Mouse (Mus musculus) hindbrain, embryonic 13.5 days (tissue): ENCODE results near the gene Zfp941. TPM values are rescaled to one million over a fixed set of nuclear protein-coding genes. Genes with fewer than 3 reads are reported as not detected.

Experiments
- ATAC-seq: fragments of 200-750 bp; cut with Nextera tagmentation; 2 replicates; pipeline ENCODE4 v1.8.0; 2017; ENCODE audit warnings: moderate TSS enrichment; ENCODE audit not compliant: low FRiP score
- H3K27ac ChIP-seq: fragments of 300-500 bp; sonication (generic); 2 replicates; pipeline ENCODE4 v1.5.1; 2015; ENCODE audit warnings: inconsistent platforms, mild to moderate bottlenecking, moderate library complexity
- H3K27me3 ChIP-seq: fragments of 300-500 bp; sonication (generic); 2 replicates; pipeline ENCODE4 v1.6.1; 2015; ENCODE audit warnings: mild to moderate bottlenecking, inconsistent platforms
- H3K36me3 ChIP-seq: fragments of 300-500 bp; sonication (generic); 2 replicates; pipeline ENCODE4 v1.6.1; 2015; ENCODE audit warnings: mild to moderate bottlenecking, inconsistent platforms
- H3K4me1 ChIP-seq: fragments of 300-500 bp; sonication (generic); replicated peaks from 2 replicates; pipeline ENCODE4 v1.6.1; 2015; ENCODE audit warnings: inconsistent platforms
- H3K4me2 ChIP-seq: fragments of 300-500 bp; sonication (generic); 2 replicates; pipeline ENCODE4 v1.6.1; 2015; ENCODE audit warnings: inconsistent platforms, mild to moderate bottlenecking, moderate library complexity
- H3K4me3 ChIP-seq: fragments of 300-500 bp; sonication (generic); 2 replicates; pipeline ENCODE4 v1.5.1; 2015; ENCODE audit warnings: mild to moderate bottlenecking, inconsistent platforms
- H3K9ac ChIP-seq: fragments of 300-500 bp; sonication (generic); 2 replicates; pipeline ENCODE4 v1.6.1; 2015; ENCODE audit warnings: mild to moderate bottlenecking, inconsistent platforms
- H3K9me3 ChIP-seq: fragments of 300-500 bp; sonication (generic); 2 replicates; pipeline ENCODE4 v1.6.1; 2016; ENCODE audit warnings: inconsistent platforms
- WGBS: fragments of 180-500 bp; shearing (Covaris S2); methylation state at CpG from one replicate; pipeline ENCODE4 v1.1.7; 2015; 5-methylcytosine and 5-hydroxymethylcytosine counted together
- polyA plus RNA-seq: library from polyadenylated mRNA; unstranded; fragments of >200 nt; fragmentation: Nextera tagmentation; extraction: Ambion mirVana; gene quantifications from 2 replicates; pipeline ENCODE4 v1.2.1, GENCODE M21; 2015

Gene Zfp941
- polyA plus RNA-seq, 1 experiment from 2014 or later = 24.1 TPM

DNA sequence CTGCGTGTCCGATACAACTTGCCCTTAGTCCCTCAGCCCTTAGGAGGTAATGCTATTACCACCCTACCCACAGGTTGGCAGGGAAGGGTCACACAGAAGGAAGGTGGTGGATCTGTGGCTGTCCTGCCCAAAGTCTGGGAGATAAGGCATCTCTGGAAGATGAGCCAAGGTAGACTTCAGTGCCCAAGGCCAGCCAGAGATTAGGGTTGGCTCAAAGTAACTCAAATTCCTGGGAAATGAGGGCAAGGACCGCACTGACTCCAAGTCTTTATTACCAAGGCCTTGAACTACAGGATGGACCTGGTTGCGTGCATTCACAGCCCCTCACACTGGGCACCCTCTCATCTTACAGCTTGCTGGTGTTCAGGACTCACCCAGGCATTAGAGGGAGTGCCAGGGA, 29.9 kb upstream of the Zfp941 start:
- H3K4me2 ChIP-seq = no peak overlapping the region
- ATAC-seq = no peak

DNA sequence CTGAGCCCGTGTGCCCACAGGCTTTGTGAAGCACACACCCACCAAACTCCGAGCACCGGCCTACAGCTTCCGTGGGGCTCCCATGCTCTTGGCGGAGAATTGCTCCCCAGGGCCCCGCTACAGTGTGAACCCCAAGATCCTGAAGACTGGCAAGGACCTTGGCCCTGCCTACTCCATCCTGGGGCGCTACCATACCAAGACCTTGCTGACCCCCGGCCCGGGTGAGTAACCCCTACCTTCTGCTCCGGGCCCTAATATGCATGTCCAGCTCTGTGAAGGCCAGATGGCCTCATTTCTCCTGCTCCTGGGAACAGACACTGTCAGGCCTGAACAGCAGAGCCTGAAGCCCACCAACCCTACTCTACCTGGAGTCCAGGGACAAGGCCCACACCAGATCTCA, 26.6 kb upstream of the Zfp941 start:
- Histone ChIP-seq H3K27ac (no peak overlapping the region), H3K4me3 (no peak overlapping the region), H3K27me3 (peaks cover 23% of the 10 kb centered on the region), H3K4me1 (0 out of 2 replicates have a peak, but pooled peaks cover 2% of the 10 kb centered on the region), H3K9ac (no peak overlapping the region), H3K36me3 (peaks cover 27% of the 10 kb centered on the region), H3K4me2 (no peak overlapping the region), H3K9me3 (no peaks in the 10 kb centered on the region)
- WGBS = 94% methylated on average over 10 of the region's 10 CpGs
- no peak for ATAC-seq

More for the DNA sequence above, 29.9 kb upstream of the Zfp941 start:
- Histone ChIP-seq H3K4me3 (no peak overlapping the region), H3K4me1 (peaks cover 12% of the 10 kb centered on the region), H3K36me3 (peaks cover 36% of the 10 kb centered on the region), H3K27ac (no peak overlapping the region), H3K27me3 (0 out of 2 replicates have a peak, but pooled peaks cover 3% of the 10 kb centered on the region), H3K9ac (no peak overlapping the region), H3K9me3 (no peaks in the 10 kb centered on the region)
- 97% methylated on average over 4 of the region's 4 CpGs for WGBS

DNA sequence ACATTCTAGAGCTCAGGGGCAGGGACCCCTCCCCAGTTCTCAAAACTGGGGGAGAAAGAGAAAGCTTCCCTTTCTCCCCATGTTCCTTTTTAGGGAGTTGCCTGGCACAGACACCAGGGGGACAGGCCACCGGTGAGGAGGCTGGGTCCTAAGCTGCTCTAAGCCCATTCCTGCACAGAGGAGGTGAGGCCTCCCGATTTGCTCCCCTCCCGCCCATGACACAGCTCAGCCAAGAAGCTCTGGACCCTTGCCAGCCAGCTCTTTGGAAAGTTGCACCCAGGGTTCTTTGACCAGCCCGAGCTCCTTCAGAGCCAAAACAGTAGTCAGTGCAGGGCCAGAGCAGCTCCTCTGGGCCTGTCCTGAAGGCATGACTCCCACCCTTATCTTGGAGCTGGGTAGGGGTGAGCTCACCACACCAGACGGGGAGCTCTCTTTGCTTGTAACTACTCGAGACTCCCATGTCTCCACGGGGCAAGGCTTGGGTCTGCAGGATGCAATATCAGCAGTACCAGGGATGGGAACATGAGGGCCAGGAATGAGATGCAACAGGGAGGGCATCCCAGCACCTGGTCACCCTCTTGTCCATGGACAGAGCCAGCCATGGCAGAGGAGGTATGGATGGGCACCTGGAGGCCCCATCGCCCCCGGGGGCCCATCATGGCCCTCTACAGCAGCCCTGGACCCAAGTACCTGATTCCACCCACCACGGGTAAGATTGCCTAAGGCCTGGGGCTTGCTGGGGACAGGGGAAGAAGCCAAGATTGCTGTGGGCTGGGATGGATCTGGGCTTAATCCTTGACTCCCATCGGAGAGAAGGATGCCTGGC, 26.0 kb upstream of the Zfp941 start, which contains the start of gene Odf3:
TSS of gene Odf3 (plus strand) at position 51 of the 826 bp plus-strand sequence.
- ATAC-seq = no peak
- H3K4me3 ChIP-seq = no peak within 1 kb of the TSS
- H3K27ac ChIP-seq = no peak within 1 kb of the TSS
- no peaks in the 10 kb centered on the region for H3K9me3 ChIP-seq
- H3K9ac ChIP-seq = peak within 1 kb of the TSS; percentile 24; the same call in 1 of the 2 replicates
- H3K36me3 ChIP-seq = peaks cover 21% of the 10 kb centered on the region
- 0 out of 2 replicates have a peak, but pooled peaks cover 2% of the 10 kb centered on the region for H3K4me1 ChIP-seq
- 76% methylated on average over 11 of the region's 11 CpGs for WGBS
- no peak within 1 kb of the TSS for H3K4me2 ChIP-seq
- H3K27me3 ChIP-seq = peaks cover 26% of the 10 kb centered on the region

DNA sequence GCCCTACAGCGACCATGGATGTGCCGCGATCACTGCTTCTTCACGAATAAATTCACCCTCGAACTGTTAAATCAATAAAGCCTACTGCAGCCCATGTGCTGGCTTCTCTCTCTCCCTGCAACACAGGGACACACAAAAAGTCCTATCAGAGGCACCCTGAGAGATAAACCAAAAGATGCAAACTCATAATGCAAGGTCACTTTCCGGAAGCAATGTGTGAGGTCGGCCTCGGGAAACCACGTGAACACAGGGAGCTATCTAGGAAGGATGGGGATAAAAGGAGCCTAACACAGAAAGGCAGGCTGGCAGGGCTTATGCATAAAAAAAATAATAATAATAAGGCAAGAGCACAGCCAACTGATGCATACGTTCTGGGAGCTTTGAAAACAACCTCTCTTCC, 24.7 kb upstream of the Zfp941 start:
- H3K4me3 ChIP-seq = no peak overlapping the region
- H3K36me3 ChIP-seq = peaks cover 8% of the 10 kb centered on the region
- ATAC-seq = no peak
- H3K4me2 ChIP-seq = no peak overlapping the region
- peak overlapping the region; percentile 24; the same call in 1 of the 2 replicates for H3K9ac ChIP-seq
- H3K27ac ChIP-seq = no peak overlapping the region
- H3K27me3 ChIP-seq = peaks cover 34% of the 10 kb centered on the region
- H3K4me1 ChIP-seq = 0 out of 2 replicates have a peak, but pooled peaks cover 2% of the 10 kb centered on the region
- WGBS = 82% methylated on average over 10 of the region's 10 CpGs
- H3K9me3 ChIP-seq = no peaks in the 10 kb centered on the region

DNA sequence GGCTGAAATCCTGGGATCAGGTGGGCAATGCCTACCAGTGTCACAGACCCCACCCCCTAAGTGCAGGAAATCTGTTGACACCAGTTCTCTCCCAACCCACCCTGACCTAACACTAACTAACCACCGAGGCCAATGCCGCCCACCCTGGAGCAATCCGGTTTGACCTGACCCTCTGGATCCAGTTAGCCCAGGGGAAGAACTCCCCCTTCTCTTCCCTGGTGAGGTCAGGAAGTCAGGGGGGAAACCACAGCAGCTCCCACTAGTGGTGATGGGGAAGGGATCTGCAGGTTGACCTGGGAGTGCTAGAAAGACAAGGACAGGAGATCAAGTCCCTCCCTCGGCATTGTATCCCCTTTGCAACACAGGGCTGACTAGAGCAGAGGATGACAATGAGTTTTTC, 23.7 kb upstream of the Zfp941 start:
- 73% methylated on average over 4 of the region's 4 CpGs for WGBS
- Histone ChIP-seq H3K4me2 (no peak overlapping the region), H3K4me3 (no peak overlapping the region), H3K36me3 (no peaks in the 10 kb centered on the region), H3K4me1 (0 out of 2 replicates have a peak, but pooled peaks cover 2% of the 10 kb centered on the region), H3K9ac (no peak overlapping the region), H3K27ac (no peak overlapping the region), H3K9me3 (no peaks in the 10 kb centered on the region), H3K27me3 (peaks cover 44% of the 10 kb centered on the region)
- ATAC-seq = no peak

DNA sequence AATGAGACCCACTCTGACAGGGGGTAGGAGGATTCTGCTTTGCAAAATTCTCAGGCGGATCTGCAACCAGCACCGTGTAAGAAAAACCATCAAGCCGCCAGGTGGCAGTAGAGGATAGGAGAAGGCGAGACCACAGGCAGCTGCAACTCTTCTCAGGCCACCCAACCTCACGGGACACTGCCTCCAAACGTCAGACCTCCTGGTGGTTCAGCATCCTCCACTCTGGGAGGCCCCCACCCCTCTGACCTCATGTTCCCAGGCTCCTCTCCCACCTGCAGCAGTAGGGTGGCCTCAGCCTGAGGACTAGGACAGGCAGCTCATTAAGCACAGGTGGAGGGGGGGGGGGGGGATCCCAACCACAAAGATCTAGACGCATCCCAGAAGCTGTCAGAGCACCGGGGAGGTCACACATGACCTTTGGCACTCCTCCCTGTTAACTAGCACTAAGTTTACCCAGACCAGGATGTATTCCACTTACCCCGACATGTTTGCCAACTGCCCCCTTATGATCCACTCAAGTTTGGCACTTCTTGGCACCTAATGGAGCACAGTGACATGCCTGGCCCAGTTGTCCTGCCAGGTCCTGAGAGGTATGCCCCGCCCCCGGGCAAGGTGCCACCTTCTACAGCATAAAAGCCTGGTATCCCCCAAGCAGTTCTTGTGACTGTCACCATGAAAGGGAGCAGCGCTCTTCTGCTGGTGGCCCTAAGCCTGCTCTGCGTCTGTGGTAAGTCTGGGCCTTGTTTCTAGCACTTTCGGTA, 23.1 kb upstream of the Zfp941 start, which contains the start of gene Scgb1c1:
TSS of gene Scgb1c1 (plus strand) at position 643 of the 761 bp plus-strand sequence.
- no peak within 1 kb of the TSS for H3K27ac ChIP-seq
- no peaks in the 10 kb centered on the region for H3K9me3 ChIP-seq
- no peak within 1 kb of the TSS for H3K4me3 ChIP-seq
- no peaks in the 10 kb centered on the region for H3K36me3 ChIP-seq
- H3K4me2 ChIP-seq = no peak within 1 kb of the TSS
- WGBS = 34% methylated on average over 14 of the region's 14 CpGs
- peak; percentile 79 for ATAC-seq
- H3K4me1 ChIP-seq = 0 out of 2 replicates have a peak, but pooled peaks cover 2% of the 10 kb centered on the region
- H3K27me3 ChIP-seq = peaks cover 50% of the 10 kb centered on the region
- H3K9ac ChIP-seq = no peak within 1 kb of the TSS

DNA sequence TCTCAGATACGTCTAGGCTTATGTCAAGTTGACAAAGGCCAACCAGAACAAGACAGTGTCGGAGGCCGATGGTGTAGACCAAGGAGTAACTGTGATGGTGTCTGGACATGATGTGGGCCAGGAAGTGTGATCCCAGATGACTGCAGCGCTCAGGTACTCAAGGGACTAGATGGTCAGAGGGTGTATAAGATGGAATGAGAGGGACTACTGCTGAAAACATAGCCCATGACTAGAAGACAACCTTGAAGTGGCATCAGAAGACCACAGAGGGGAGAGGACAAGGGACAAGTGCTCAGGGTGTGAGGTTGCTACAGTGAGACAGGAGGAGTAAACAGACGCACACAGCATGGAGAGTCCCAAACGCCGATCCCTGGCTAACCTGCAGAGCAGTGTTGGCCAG, 21.8 kb upstream of the Zfp941 start:
- WGBS = 80% methylated on average over 7 of the region's 7 CpGs
- ATAC-seq = no peak

DNA sequence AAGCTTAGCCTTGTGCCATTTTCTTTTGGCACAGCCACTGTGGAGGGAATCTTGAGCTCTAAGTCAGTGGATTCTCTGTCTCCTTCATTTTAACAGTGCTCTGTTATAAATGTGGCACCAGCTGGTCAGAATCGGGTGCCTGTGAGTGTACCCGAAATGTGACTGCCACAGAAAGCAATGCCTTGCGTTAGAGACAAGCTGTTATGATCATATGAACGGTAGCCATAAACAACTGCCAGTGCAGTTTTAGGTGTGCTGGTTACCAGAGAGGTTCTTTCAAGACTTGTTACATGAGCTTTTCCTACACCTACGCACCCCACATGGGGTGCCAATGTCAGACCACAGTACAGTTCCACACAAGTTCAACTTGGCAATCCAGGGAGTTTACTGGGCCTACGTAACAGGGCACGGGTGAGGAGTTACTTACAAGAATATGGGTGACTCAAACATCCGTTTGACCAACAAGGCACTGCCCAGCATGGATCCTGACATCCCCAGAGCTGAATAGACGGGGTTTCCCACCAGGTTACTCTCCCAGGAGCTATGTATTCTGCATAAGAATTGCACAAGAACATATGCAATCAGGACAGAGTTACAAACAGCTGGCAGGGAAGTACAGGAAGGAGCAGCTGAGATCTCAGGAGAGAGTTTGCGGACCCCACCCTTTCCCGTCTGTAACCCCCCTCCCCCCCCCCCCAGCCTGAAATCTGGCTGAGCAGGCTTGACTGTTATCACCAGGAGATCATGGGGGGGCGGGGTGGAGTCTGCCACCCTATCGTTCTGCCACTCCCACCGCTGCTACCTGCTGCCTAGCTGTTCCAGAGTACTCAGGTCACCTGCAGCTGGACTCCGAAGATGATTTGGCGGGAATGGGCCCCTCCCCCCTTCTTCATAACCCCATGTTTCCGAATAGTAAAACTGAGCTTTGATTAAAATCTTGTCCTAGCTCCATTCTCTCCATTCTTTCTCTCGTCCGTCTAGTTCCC, 19.1 kb upstream of the Zfp941 start:
- WGBS = 41% methylated on average over 19 of the region's 19 CpGs
- Histone ChIP-seq H3K9me3 (no peaks in the 10 kb centered on the region), H3K9ac (no peak overlapping the region), H3K4me1 (0 out of 2 replicates have a peak, but pooled peaks cover 2% of the 10 kb centered on the region), H3K4me3 (no peak overlapping the region), H3K36me3 (no peaks in the 10 kb centered on the region), H3K4me2 (no peak overlapping the region), H3K27ac (no peak overlapping the region), H3K27me3 (peaks cover 46% of the 10 kb centered on the region)
- no peak for ATAC-seq

More for the DNA sequence above, 21.8 kb upstream of the Zfp941 start:
- H3K27ac ChIP-seq = no peak overlapping the region
- H3K9ac ChIP-seq = no peak overlapping the region
- H3K36me3 ChIP-seq = no peaks in the 10 kb centered on the region
- H3K9me3 ChIP-seq = no peaks in the 10 kb centered on the region
- peaks cover 56% of the 10 kb centered on the region for H3K27me3 ChIP-seq
- H3K4me1 ChIP-seq = 0 out of 2 replicates have a peak, but pooled peaks cover 2% of the 10 kb centered on the region
- H3K4me2 ChIP-seq = no peak overlapping the region
- H3K4me3 ChIP-seq = no peak overlapping the region

DNA sequence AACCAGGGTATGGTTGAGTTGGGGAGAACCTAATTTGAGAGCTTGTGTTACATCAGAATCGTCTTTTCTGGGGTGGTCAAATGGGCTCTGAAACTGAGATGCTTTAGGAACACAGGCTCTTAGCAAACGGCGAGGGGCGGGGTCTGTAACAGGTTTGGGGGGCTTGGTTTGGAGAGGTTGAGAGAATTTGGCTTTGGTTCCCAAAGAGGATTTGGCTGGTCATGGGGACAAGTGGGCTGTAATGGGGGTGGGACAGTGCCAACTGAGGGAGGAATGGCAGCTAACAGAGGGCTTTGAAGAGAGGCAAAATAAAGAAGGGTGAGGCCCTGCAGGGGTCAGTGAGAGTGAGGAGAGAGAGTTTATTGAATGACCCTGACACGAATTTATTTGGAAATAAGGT, 17.6 kb upstream of the Zfp941 start:
- Histone ChIP-seq H3K27me3 (peaks cover 44% of the 10 kb centered on the region), H3K27ac (no peak overlapping the region), H3K4me2 (no peak overlapping the region), H3K9ac (no peak overlapping the region), H3K9me3 (no peaks in the 10 kb centered on the region), H3K4me3 (no peak overlapping the region), H3K36me3 (no peaks in the 10 kb centered on the region), H3K4me1 (no peaks in the 10 kb centered on the region)
- ATAC-seq = no peak
- 67% methylated on average over 5 of the region's 5 CpGs for WGBS

DNA sequence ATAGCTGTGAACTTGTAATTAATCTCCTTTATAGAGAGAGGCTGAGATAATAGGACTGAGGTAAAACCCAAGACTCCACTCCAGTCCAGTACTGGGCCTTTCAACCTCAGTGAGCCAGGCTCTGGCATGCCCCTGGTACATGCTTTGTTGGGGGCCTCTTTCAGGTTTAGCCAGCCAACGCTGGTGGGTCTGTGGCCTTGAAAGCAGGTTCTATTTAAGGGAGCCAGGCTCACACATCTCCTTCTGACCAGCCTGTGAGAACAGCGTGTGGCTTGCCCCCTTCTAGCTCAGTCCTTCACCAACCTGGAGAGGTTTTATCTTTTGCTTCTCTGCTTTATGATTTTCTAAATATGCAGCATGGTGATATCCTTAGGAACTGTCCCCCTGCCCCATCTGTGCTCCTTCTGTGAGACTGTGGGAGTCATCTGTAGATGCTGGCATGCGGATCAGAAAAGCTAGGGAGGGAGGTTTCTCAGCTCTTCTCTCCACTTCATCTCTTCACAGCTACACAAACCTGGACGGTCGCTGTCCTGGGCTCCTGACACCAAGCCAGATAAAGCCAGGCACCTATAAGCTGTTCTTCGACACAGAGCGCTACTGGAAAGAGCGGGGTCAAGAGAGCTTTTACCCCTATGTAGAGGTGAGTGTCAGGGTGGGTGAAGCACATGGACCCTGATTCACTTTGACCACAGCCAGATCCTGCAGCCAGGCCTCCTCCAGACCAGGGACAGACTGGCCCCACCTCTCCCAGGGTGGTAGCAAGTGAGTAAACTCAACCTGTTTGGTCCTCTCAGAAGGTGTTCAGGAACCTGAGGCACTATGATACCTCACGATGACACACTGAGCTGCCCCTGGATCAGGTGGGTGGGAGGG, 14.5 kb upstream of the Zfp941 start:
- ATAC-seq = no peak

DNA sequence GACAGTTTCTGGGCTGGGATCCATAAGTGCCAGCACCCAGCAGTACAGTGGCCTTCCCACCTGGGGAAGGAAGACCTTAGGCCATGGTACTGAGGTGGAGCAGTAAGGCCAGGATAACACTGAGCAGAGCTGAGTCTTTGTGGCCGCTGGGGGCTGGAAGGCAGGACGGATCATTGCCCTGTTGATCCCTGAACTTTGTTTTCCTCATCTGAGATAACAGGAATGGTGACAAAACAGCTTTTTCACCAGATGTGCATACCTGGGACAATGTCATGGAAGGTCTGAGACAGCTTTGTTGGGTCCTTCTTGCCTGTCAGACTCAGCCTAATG, 13.7 kb upstream of the Zfp941 start:
- ATAC-seq = no peak
- 86% methylated on average over 2 of the region's 2 CpGs for WGBS
- peaks cover 18% of the 10 kb centered on the region for H3K27me3 ChIP-seq
- no peak overlapping the region for H3K4me2 ChIP-seq
- no peaks in the 10 kb centered on the region for H3K9me3 ChIP-seq
- no peak overlapping the region for H3K27ac ChIP-seq
- H3K36me3 ChIP-seq = no peaks in the 10 kb centered on the region
- no peaks in the 10 kb centered on the region for H3K4me1 ChIP-seq
- no peak overlapping the region for H3K4me3 ChIP-seq
- H3K9ac ChIP-seq = no peak overlapping the region

More for the DNA sequence above, 14.5 kb upstream of the Zfp941 start:
- 0 out of 2 replicates have a peak overlapping the region, but pooled peaks have one; percentile 25 for H3K9ac ChIP-seq
- no peak overlapping the region for H3K27ac ChIP-seq
- H3K4me2 ChIP-seq = no peak overlapping the region
- H3K4me3 ChIP-seq = no peak overlapping the region
- H3K27me3 ChIP-seq = peaks cover 25% of the 10 kb centered on the region
- 89% methylated on average over 9 of the region's 9 CpGs for WGBS
- H3K4me1 ChIP-seq = no peaks in the 10 kb centered on the region
- H3K9me3 ChIP-seq = no peaks in the 10 kb centered on the region
- no peaks in the 10 kb centered on the region for H3K36me3 ChIP-seq
